Mouse (Mus musculus) heart, postnatal 0 days (tissue): ENCODE results near the gene Pxylp1.

Source experiments
- CTCF ChIP-seq: IDR thresholded peaks from 2 replicates; pipeline ENCODE4 v1.5.1; 2016; ENCODE audit warnings: antibody characterized with exemption, control low read depth, low read depth
- EP300 ChIP-seq: IDR thresholded peaks from 2 replicates; pipeline ENCODE4 v1.6.1; 2016; ENCODE audit warnings: antibody characterized with exemption, low read depth

DNA sequence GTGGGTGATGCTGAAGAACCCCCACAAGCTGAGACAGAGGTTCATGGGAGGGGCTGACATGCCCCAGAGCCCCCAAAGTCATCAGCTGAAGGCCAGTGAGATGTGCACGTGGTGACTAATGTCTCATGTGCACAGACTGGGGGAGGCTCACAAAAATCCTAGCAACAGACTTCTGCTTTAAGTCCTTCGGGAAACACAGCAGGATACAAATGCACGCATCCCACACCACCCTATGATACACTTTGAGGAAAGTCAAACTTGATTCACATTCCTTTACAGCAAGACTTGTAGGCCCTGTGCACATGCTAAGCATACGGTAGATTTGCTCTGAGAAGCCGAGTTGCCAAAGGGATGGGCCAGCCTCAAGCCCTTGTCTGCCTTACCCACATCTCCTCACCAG lies 53.1 kb downstream of the Pxylp1 start:
- TF ChIP-seq EP300 (no peak), CTCF (no peak)
